Mouse (Mus musculus) heart, postnatal 14 days (tissue): ENCODE measurements around the gene Ms4a6d. TPM values are rescaled to one million over a fixed set of nuclear protein-coding genes. Genes with fewer than 3 reads are reported as not detected.
A peak's percentile ranks its signal among the peaks of the same experiment; 100 is the strongest.
"Not testable (repeated sequence)": the region's sequence is repeated elsewhere in the genome, so short reads cannot be mapped to it uniquely, and the experiment has no call there.

Source experiments
- DNase-seq, 2 experiments: peaks; one replicate each; pipeline ENCODE4 v3.0.0; 2021 to 2022
- intact Hi-C: fragments of 180-260 bp; cut with DNase I; formaldehyde crosslinking; loops from one replicate; pipeline ENCODE4 v1.15.1; 2025
- total RNA-seq, 2 experiments: library from RNA; stranded (reverse); gene quantifications; 2 replicates each; pipeline ENCODE4 v1.2.3; 2021

Gene Ms4a6d
- total RNA-seq, 2 experiments from 2014 or later, result 3.6 to 5.0 TPM

- intact Hi-C loops, result no loop called here
- DNase-seq, result no peak
Observed at GRCm38 (mm10) chr19:11574965-11575364, 29.7 kb downstream of the Ms4a6d start.

GRCm38 (mm10) chr19:11559560-11559959 is 45.1 kb downstream of the Ms4a6d start:
- intact Hi-C loops, result not testable (repeated sequence)
- peak in 1 of 2 experiments; percentile 10 for DNase-seq

- DNase-seq, result no peak
- intact Hi-C loops, result no loop called here
Observed at GRCm38 (mm10) chr19:11554726-11555125, 49.9 kb downstream of the Ms4a6d start.

DNA sequence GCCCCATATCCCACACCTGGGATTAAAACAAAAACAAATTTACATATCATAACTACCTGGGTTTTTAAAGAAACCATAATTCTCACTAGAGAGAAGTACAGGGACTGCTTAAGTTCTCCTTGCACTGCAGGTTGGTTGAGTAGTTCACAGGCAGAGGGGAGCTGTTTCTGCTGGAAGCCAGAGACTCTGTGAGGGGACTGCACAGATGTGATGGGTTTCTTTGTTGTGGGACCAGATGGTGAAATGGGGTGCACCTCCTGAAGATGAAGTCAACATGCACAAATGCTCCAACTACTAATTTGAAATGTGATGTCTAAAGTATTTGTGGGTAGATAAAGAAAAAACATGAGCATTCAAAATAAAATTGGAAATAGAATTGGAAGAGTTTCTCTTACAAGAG is 56.7 kb downstream of the Ms4a6d start:
- DNase-seq, result no peak
- intact Hi-C loops, result loop anchor here (2.0 kb wide), 1 partner anchor 47 kb away; no protein-coding TSS in a partner anchor

GRCm38 (mm10) chr19:11544383-11544782 is 60.3 kb downstream of the Ms4a6d start:
- DNase-seq, intact Hi-C loops: not testable (repeated sequence)

GRCm38 (mm10) chr19:11540166-11540821 is 64.4 kb downstream of the Ms4a6d start:
- DNase-seq, intact Hi-C loops: not testable (repeated sequence)

GRCm38 (mm10) chr19:11537336-11537735 is 67.3 kb downstream of the Ms4a6d start:
- intact Hi-C loops, result no loop called here
- peak; percentile 23 to 42 for DNase-seq

Other genes starting within 250 kb of the Ms4a6d start
- 10 to 100 TPM in 1 of 2 experiments, 1 to 10 TPM in 1; 7.6 to 10.7 TPM for gene Ms4a4a, start 229.3 kb downstream of the Ms4a6d start, total RNA-seq
- gene Ms4a4c, start 200.1 kb downstream of the Ms4a6d start, total RNA-seq, result under 1 TPM in 1 of 2 experiments, not detected in 1; 0.37 TPM
- 1 to 10 TPM in 1 of 2 experiments, under 1 TPM in 1; 0.41 to 1.2 TPM for gene Ms4a4b, start 161.3 kb downstream of the Ms4a6d start, total RNA-seq
- 10 to 100 TPM in 1 of 2 experiments, 1 to 10 TPM in 1; 8.3 to 11.2 TPM for gene Ms4a6c, start 135.5 kb downstream of the Ms4a6d start, total RNA-seq
- under 1 TPM in 1 of 2 experiments, not detected in 1; 0.22 TPM for gene Gm8369, start 118.9 kb downstream of the Ms4a6d start, total RNA-seq
- gene Ms4a6b, start 88.3 kb downstream of the Ms4a6d start, total RNA-seq, result 1 to 10 TPM; 5.9 to 7.1 TPM
- 1 to 10 TPM; 4.0 to 6.4 TPM for gene Ms4a4d, start 68.0 kb downstream of the Ms4a6d start, total RNA-seq
- gene Ms4a2, start 18.9 kb upstream of the Ms4a6d start, total RNA-seq, result not detected
- gene Ms4a3, start 36.0 kb upstream of the Ms4a6d start, total RNA-seq, result not detected
- gene Oosp2, start 55.7 kb upstream of the Ms4a6d start, total RNA-seq, result not detected
- not detected for gene Oosp1, start 86.3 kb upstream of the Ms4a6d start, total RNA-seq
- not detected for gene Oosp3, start 92.2 kb upstream of the Ms4a6d start, total RNA-seq
- gene Gif, start 142.7 kb upstream of the Ms4a6d start, total RNA-seq, result not detected
- 100 to 1,000 TPM in 1 of 2 experiments, 10 to 100 TPM in 1; 90.2 to 101 TPM for gene Mrpl16, start 165.5 kb upstream of the Ms4a6d start, total RNA-seq
- gene Stx3, start 214.6 kb upstream of the Ms4a6d start, total RNA-seq, result 1 to 10 TPM; 7.7 to 8.4 TPM
- not detected for gene Olfr1417, start 234.4 kb upstream of the Ms4a6d start, total RNA-seq